Mouse (Mus musculus): ENCODE results near the gene Gmeb1. TPM values are rescaled to one million over a fixed set of nuclear protein-coding genes. Genes with fewer than 3 reads are reported as not detected.
A peak's percentile ranks its signal among the peaks of the same experiment; 100 is the strongest.
"Not testable (repeated sequence)": the region's sequence is repeated elsewhere in the genome, so short reads cannot be mapped to it uniquely, and the experiment has no call there.

The Gmeb1 gene
- polyA plus RNA-seq, 1 experiment from 2014 or later, result 30.1 TPM

DNA sequence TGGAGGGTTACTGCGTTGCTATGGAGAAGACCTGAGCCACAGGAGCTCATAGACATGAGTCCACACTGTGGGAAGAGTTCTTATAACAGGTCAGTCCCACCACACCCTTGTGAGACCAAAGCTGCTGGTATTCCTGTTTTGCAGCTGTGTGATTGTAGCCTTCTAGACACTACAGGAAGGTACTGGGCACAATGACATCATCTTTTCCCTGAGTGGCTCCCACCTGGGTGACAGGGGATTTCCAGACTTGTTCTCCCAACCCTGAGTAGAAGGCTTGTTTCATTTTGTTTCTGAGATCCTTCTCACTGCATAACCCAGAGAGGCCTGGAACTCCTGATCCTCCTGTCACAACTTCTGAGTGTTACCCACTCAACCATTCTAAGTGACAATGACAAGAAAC lies 38.4 kb upstream of the Gmeb1 start:
- H3K9ac ChIP-seq, result no peak overlapping the region
- no peak overlapping the region for H3K27ac ChIP-seq
- H3K4me1 ChIP-seq, result peaks cover 9% of the 10 kb centered on the region
- H3K4me3 ChIP-seq (replicated peaks), result no peak overlapping the region
- H3K27me3 ChIP-seq (replicated peaks), result no peaks in the 10 kb centered on the region
- no peak overlapping the region for H3K4me2 ChIP-seq
- H3K36me3 ChIP-seq, result no peaks in the 10 kb centered on the region
- no peaks in the 10 kb centered on the region for H3K9me3 ChIP-seq
- 94% methylated on average over 1 of the region's 1 CpGs for WGBS
- ATAC-seq (ENCODE audit: insufficient read depth, low FRiP score, low read depth), result no peak

DNA sequence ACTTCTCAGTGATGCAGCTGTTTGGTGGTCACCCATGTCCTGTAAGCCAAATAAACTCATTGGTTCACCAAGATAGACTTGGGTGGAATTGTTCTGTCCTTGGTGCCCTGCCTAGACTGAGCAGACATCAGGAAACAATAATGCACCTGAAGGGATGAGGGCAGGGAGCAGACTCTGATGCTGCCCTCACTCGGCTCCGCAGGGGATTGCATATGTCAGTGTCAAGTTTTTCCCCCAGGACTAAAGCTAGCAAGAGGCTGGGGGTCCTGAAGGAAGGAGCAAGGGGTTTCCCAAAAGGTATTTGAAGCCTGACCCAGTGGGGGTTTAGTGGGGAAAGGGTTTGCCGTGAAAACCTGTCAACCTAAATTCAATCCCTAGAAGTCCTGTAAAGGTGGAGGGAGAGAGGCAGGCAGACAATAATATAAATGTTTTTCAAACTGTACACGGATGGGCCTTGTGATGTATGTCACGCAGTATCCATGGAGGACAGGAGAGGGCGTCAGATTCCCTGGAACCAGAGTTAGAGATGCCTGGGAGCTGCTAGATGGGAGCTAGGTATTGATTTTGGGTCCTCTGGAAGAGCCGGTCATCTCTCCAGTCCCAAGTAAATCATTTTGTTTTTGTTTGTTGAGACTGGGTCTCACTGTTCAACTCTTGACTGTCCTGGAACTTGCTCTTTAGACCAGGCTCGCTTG lies 34.4 kb upstream of the Gmeb1 start:
- Histone ChIP-seq H3K4me1 (no peaks in the 10 kb centered on the region), H3K27me3 (replicated peaks) (no peaks in the 10 kb centered on the region), H3K4me3 (replicated peaks) (no peak overlapping the region), H3K36me3 (peaks cover 7% of the 10 kb centered on the region), H3K27ac (no peak overlapping the region), H3K4me2 (no peak overlapping the region), H3K9me3 (peaks cover 3% of the 10 kb centered on the region; the same call in 1 of the 2 replicates), H3K9ac (no peak overlapping the region)
- WGBS, result 40% methylated on average over 8 of the region's 8 CpGs
- ATAC-seq (ENCODE audit: insufficient read depth, low FRiP score, low read depth), result no peak

DNA sequence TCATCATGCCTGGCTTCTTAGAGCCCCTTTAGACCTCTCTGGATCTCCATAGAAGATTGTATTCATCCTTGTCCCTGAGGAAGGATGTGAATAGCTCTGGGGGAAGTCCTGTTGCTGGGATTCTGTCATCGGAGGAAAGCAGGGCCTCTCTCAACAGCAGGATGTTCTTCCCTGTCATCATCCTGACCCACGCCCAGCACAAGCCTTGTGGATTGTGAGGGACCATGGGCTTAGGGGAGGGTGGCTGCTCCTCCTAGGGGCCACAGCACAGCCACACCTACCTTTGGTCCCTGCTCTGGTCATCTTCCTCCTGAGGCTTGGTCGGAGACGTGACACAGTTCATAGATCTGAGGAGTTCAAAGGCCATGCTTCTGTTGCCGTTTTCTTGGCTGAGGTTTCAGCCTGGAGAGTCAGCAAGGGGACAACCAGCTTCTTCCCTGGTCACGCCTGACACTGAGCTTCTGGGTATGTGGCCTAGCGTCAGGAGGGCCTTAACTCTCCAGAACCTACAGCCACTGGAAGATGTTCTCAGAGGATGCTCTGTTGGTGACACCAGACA lies 32.4 kb upstream of the Gmeb1 start:
- Histone ChIP-seq H3K4me1 (no peaks in the 10 kb centered on the region), H3K36me3 (peaks cover 13% of the 10 kb centered on the region), H3K27me3 (replicated peaks) (no peaks in the 10 kb centered on the region), H3K9ac (no peak overlapping the region), H3K4me2 (no peak overlapping the region), H3K4me3 (replicated peaks) (no peak overlapping the region), H3K9me3 (peaks cover 3% of the 10 kb centered on the region; the same call in 1 of the 2 replicates), H3K27ac (no peak overlapping the region)
- ATAC-seq (ENCODE audit: insufficient read depth, low FRiP score, low read depth), result no peak
- 71% methylated on average over 7 of the region's 7 CpGs for WGBS

GRCm38 (mm10) chr4:132292988-132293387 lies 31.6 kb upstream of the Gmeb1 start:
- H3K4me3 ChIP-seq (replicated peaks), result no peak overlapping the region
- H3K27ac ChIP-seq, result no peak overlapping the region
- no peak overlapping the region for H3K9ac ChIP-seq
- WGBS, result 55% methylated on average over 4 of the region's 4 CpGs
- no peaks in the 10 kb centered on the region for H3K27me3 ChIP-seq (replicated peaks)
- peaks cover 3% of the 10 kb centered on the region; the same call in 1 of the 2 replicates for H3K9me3 ChIP-seq
- H3K4me1 ChIP-seq, result no peaks in the 10 kb centered on the region
- ATAC-seq (ENCODE audit: insufficient read depth, low FRiP score, low read depth), result no peak
- peaks cover 13% of the 10 kb centered on the region for H3K36me3 ChIP-seq
- H3K4me2 ChIP-seq, result no peak overlapping the region

GRCm38 (mm10) chr4:132291624-132292335 lies 30.4 kb upstream of the Gmeb1 start:
- ATAC-seq (ENCODE audit: insufficient read depth, low FRiP score, low read depth), result no peak

GRCm38 (mm10) chr4:132291056-132291455 lies 29.7 kb upstream of the Gmeb1 start:
- no peaks in the 10 kb centered on the region for H3K4me1 ChIP-seq
- no peak for ATAC-seq (ENCODE audit: insufficient read depth, low FRiP score, low read depth)
- no peaks in the 10 kb centered on the region for H3K27me3 ChIP-seq (replicated peaks)
- WGBS, result 95% methylated on average over 4 of the region's 4 CpGs
- no peak overlapping the region for H3K9ac ChIP-seq
- H3K4me2 ChIP-seq, result no peak overlapping the region
- H3K4me3 ChIP-seq (replicated peaks), result no peak overlapping the region
- no peak overlapping the region for H3K27ac ChIP-seq
- peaks cover 3% of the 10 kb centered on the region; the same call in 1 of the 2 replicates for H3K9me3 ChIP-seq
- peaks cover 13% of the 10 kb centered on the region for H3K36me3 ChIP-seq

More at GRCm38 (mm10) chr4:132291624-132292335, 30.4 kb upstream of the Gmeb1 start:
- Histone ChIP-seq H3K4me2 (no peak overlapping the region), H3K9me3 (peaks cover 3% of the 10 kb centered on the region; the same call in 1 of the 2 replicates), H3K4me1 (no peaks in the 10 kb centered on the region), H3K27me3 (replicated peaks) (no peaks in the 10 kb centered on the region), H3K27ac (no peak overlapping the region), H3K9ac (no peak overlapping the region), H3K36me3 (peaks cover 13% of the 10 kb centered on the region), H3K4me3 (replicated peaks) (no peak overlapping the region)
- WGBS, result 86% methylated on average over 12 of the region's 12 CpGs

DNA sequence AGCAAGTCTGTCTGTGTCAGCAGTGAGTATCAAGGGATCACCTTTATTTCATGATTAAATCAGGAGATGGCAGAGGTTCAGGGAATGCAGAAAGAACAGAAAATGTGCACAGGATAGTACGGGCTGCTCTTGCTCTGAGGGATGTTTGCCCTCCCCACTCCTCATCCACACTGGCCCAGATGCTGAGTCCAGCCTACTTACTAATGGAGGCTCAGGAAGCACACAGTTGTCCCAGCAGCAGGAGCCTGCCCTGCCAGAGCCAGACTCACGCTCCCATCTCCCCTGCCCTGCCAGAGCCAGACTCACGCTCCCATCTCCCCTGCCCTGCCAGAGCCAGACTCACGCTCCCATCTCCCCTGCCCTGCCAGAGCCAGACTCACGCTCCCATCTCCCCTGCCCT lies 27.4 kb upstream of the Gmeb1 start:
- H3K36me3 ChIP-seq, result peaks cover 23% of the 10 kb centered on the region
- H3K27me3 ChIP-seq (replicated peaks); H3K4me3 ChIP-seq (replicated peaks); H3K9ac ChIP-seq; ATAC-seq (ENCODE audit: insufficient read depth, low FRiP score, low read depth); H3K4me2 ChIP-seq; H3K4me1 ChIP-seq; H3K27ac ChIP-seq; H3K9me3 ChIP-seq: not testable (repeated sequence)
- 89% methylated on average over 5 of the region's 5 CpGs for WGBS

GRCm38 (mm10) chr4:132275949-132276348 lies 14.5 kb upstream of the Gmeb1 start:
- H3K9me3 ChIP-seq, result no peaks in the 10 kb centered on the region
- peaks cover 10% of the 10 kb centered on the region; the same call in 1 of the 2 replicates for H3K4me1 ChIP-seq
- no peaks in the 10 kb centered on the region for H3K36me3 ChIP-seq
- H3K27me3 ChIP-seq (replicated peaks), result no peaks in the 10 kb centered on the region
- no peak overlapping the region for H3K4me2 ChIP-seq
- no peak overlapping the region for H3K4me3 ChIP-seq (replicated peaks)
- no peak overlapping the region for H3K9ac ChIP-seq
- no peak overlapping the region for H3K27ac ChIP-seq
- ATAC-seq (ENCODE audit: insufficient read depth, low FRiP score, low read depth), result no peak
- 79% methylated on average over 3 of the region's 3 CpGs for WGBS

GRCm38 (mm10) chr4:132274156-132274862 lies 12.9 kb upstream of the Gmeb1 start, which contains the start of gene Taf12:
TSS of gene Taf12 (plus strand) at chr4:132274375.
- peak; percentile 88 for ATAC-seq (ENCODE audit: insufficient read depth, low FRiP score, low read depth)

DNA sequence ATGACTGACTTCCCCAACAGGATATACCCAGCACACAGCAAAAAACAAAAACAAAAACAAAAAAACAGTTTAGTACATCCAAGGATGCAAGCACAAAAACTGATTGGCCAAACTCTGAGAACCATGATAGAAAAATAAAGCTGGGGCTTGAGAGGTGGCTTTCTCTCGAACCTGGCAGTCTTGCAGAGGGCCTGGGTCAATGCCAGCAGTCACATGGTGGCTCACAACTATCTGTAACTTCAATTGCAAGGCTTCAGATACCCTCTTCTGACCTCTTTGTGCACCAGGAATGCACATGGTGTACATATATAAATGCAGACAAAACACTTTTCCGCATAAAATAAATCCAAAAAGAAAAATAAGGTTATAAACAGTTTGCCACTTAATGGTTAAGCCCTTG lies 11.8 kb upstream of the Gmeb1 start:
- Histone ChIP-seq H3K36me3 (no peaks in the 10 kb centered on the region), H3K27ac (no peak overlapping the region), H3K27me3 (replicated peaks) (no peaks in the 10 kb centered on the region), H3K9ac (no peak overlapping the region), H3K4me1 (peaks cover 13% of the 10 kb centered on the region; the same call in 1 of the 2 replicates), H3K9me3 (no peaks in the 10 kb centered on the region), H3K4me3 (replicated peaks) (peak overlapping the region; percentile 81), H3K4me2 (peak overlapping the region; percentile 82)
- WGBS, result 49% methylated on average over 2 of the region's 2 CpGs
- ATAC-seq (ENCODE audit: insufficient read depth, low FRiP score, low read depth), result no peak

More at GRCm38 (mm10) chr4:132274156-132274862, 12.9 kb upstream of the Gmeb1 start, which contains the start of gene Taf12:
- peak within 1 kb of the TSS; percentile 81 for H3K4me3 ChIP-seq (replicated peaks)
- H3K27ac ChIP-seq, result peak within 1 kb of the TSS; percentile 93
- under 1% methylated on average over 48 of the region's 48 CpGs for WGBS
- H3K9me3 ChIP-seq, result no peaks in the 10 kb centered on the region
- H3K9ac ChIP-seq, result peak within 1 kb of the TSS; percentile 90
- peaks cover 13% of the 10 kb centered on the region; the same call in 1 of the 2 replicates for H3K4me1 ChIP-seq
- H3K27me3 ChIP-seq (replicated peaks), result no peaks in the 10 kb centered on the region
- no peaks in the 10 kb centered on the region for H3K36me3 ChIP-seq
- H3K4me2 ChIP-seq, result peak within 1 kb of the TSS; percentile 82

- H3K4me1 ChIP-seq, result peaks cover 10% of the 10 kb centered on the region; the same call in 1 of the 2 replicates
- H3K36me3 ChIP-seq, result no peaks in the 10 kb centered on the region
- no peaks in the 10 kb centered on the region for H3K27me3 ChIP-seq (replicated peaks)
- H3K27ac ChIP-seq, result peak overlapping the region; percentile 97
- peak; percentile 75 for ATAC-seq (ENCODE audit: insufficient read depth, low FRiP score, low read depth)
- H3K4me2 ChIP-seq, result peak overlapping the region; percentile 77
- no peak overlapping the region; the same call in 1 of the 2 replicates for H3K9ac ChIP-seq
- H3K9me3 ChIP-seq, result no peaks in the 10 kb centered on the region
- peak overlapping the region; percentile 37 for H3K4me3 ChIP-seq (replicated peaks)
- WGBS, result under 1% methylated on average over 35 of the region's 35 CpGs
These were observed 8.5 kb upstream of the Gmeb1 start for GRCm38 (mm10) chr4:132269740-132270560.

Measured in stomach, embryonic 15.5 days (tissue).